Mouse (Mus musculus): ENCODE measurements around the gene Nt5c2.

- TF ChIP-seq CTCF (IDR thresholded peaks at IDR 0.05; ENCODE audit: low read depth, low read length) (no peak), GATA1 (IDR thresholded peaks at IDR 0.05; ENCODE audit: borderline replicate concordance, low read length) (no peak)
These were observed 58.5 kb downstream of the Nt5c2 start for GRCm38 (mm10) chr19:46956410-46956809.
